Comparison of ENCODE assay signal across 24 mouse cellular contexts in genomic region chr15:100288980-100289379, GRCm38 (mm10). TPM values are rescaled to one million over a fixed set of nuclear protein-coding genes. Genes with fewer than 3 reads are reported as not detected.
"Had no signal": no experiment of that assay in that cellular context is flagged by ENCODE, and none has a peak within 500 bp of the region (broad histone marks: within the 10 kb centered on the region; RNA-seq: fewer than 3 reads in every experiment).

No protein-coding gene starts in this region.

- H3K9ac ChIP-seq: neural tube, embryonic 15.5 days; stomach, embryonic 15.5 days had no signal

- H3K4me1 ChIP-seq: neural tube, embryonic 15.5 days; stomach, embryonic 15.5 days had no signal

- DNase-seq: retina, postnatal 1 day; right cerebral cortex, adult 18-20 months; right cerebral cortex, postnatal 14 days; right cerebral cortex, postnatal 25 days; right cerebral cortex, postnatal 4 days; spleen, adult 18-20 months; thymus, adult 18-20 months; thymus, adult 2 months; thymus, postnatal 14 days; thymus, postnatal 25 days; thymus, postnatal 36 days; thymus, postnatal 4 days had no signal

- H3K27me3 ChIP-seq: neural tube, embryonic 15.5 days; stomach, embryonic 15.5 days had no signal

- H3K36me3 ChIP-seq: neural tube, embryonic 15.5 days; stomach, embryonic 15.5 days had no signal

- H3K4me2 ChIP-seq: neural tube, embryonic 15.5 days; stomach, embryonic 15.5 days had no signal

- H3K9me3 ChIP-seq: neural tube, embryonic 15.5 days; stomach, embryonic 15.5 days had no signal

- H3K4me3 ChIP-seq: neural tube, embryonic 15.5 days; stomach, embryonic 15.5 days had no signal

- H3K27ac ChIP-seq: neural tube, embryonic 15.5 days; stomach, embryonic 15.5 days; stomach, postnatal 0 days had no signal

RNA-seq across cellular contexts. Expression of gene Tmprss12, which starts 8.3 kb away (rescaled TPM):
- total RNA-seq: neutrophil, adult 5-6 weeks had no signal
- polyA plus RNA-seq: neural tube, embryonic 14.5 days; neural tube, embryonic 15.5 days; small intestine, adult 2 months; spleen, adult 2 months; stomach, postnatal 0 days; thymus, adult 2 months; thymus, postnatal 0 days; urinary bladder, adult 2 months had no signal

RNA-seq across cellular contexts. Expression of gene Mettl7a3, which starts 45.7 kb away (rescaled TPM):
- total RNA-seq: neutrophil, adult 5-6 weeks had no signal
- polyA plus RNA-seq: small intestine, adult 2 months; stomach, embryonic 14.5 days; stomach, embryonic 15.5 days; stomach, embryonic 16.5 days; stomach, postnatal 0 days; testis, adult 2 months; thymus, postnatal 0 days had no signal
